Mouse (Mus musculus) limb, embryonic 14.5 days (tissue): ENCODE measurements at regions not wholly inside any gene's neighbourhood (a gene's known extent, or its start where the extent isn't known, plus 50 kb on each side); places are given as distances from the start of the nearest gene placed in this dataset.

ENCODE experiments used
- ATAC-seq: fragments of 200-750 bp; cut with Nextera tagmentation; 2 replicates; pipeline ENCODE4 v1.8.0; 2017; ENCODE audit warnings: low read depth, moderate number of reproducible peaks, moderate TSS enrichment; ENCODE audit not compliant: low FRiP score
- DNase-seq: peaks from one replicate; pipeline ENCODE4 v3.0.0-alpha.2; 2015; ENCODE audit warnings: low spot score
- H3K27ac ChIP-seq: fragments of 300-500 bp; sonication (generic); replicated peaks from 2 replicates; pipeline ENCODE4 v1.5.1; 2014; ENCODE audit warnings: low read depth, mild to moderate bottlenecking, low read length, moderate library complexity, mixed read lengths
- H3K27me3 ChIP-seq: fragments of 300-500 bp; sonication (generic); 2 replicates; pipeline ENCODE4 v1.6.1; 2014; ENCODE audit warnings: low read length, mixed read lengths; ENCODE audit not compliant: control insufficient read depth, insufficient read depth
- H3K36me3 ChIP-seq: fragments of 300-500 bp; sonication (generic); 2 replicates; pipeline ENCODE4 v1.6.1; 2014; ENCODE audit warnings: mild to moderate bottlenecking, low read length, moderate library complexity, mixed read lengths; ENCODE audit not compliant: control insufficient read depth, insufficient read depth
- H3K4me1 ChIP-seq: fragments of 300-500 bp; sonication (generic); 2 replicates; pipeline ENCODE4 v1.6.1; 2014; ENCODE audit warnings: antibody characterized with exemption, low read length, mixed read lengths; ENCODE audit not compliant: control insufficient read depth, insufficient read depth
- H3K4me2 ChIP-seq: fragments of 300-500 bp; sonication (generic); replicated peaks from 2 replicates; pipeline ENCODE4 v1.6.1; 2014; ENCODE audit warnings: low read depth, mild to moderate bottlenecking, low read length, moderate library complexity; ENCODE audit not compliant: severe bottlenecking
- H3K4me3 ChIP-seq: fragments of 300-500 bp; sonication (generic); replicated peaks from 2 replicates; pipeline ENCODE4 v1.5.1; 2014; ENCODE audit warnings: low read length
- H3K9ac ChIP-seq: fragments of 300-500 bp; sonication (generic); 2 replicates; pipeline ENCODE4 v1.6.1; 2014; ENCODE audit warnings: mild to moderate bottlenecking, low read depth, low read length, moderate library complexity; ENCODE audit not compliant: severe bottlenecking
- H3K9me3 ChIP-seq: fragments of 300-500 bp; sonication (generic); 2 replicates; pipeline ENCODE4 v1.6.1; 2016; ENCODE audit warnings: low read length; ENCODE audit not compliant: control insufficient read depth
- POLR2A ChIP-seq: fragments of 200-500 bp; IDR thresholded peaks from 2 replicates; pipeline ENCODE4 v1.8.0; 2012; ENCODE audit warnings: inconsistent platforms, mild to moderate bottlenecking, moderate library complexity, borderline replicate concordance; ENCODE audit not compliant: insufficient read depth, insufficient read length; ENCODE audit errors: extremely low read depth
- WGBS: fragments of 180-500 bp; shearing (Covaris S2); extraction: QIAGEN DNeasy Blood & Tissue Kit; methylation state at CpG from one replicate; pipeline ENCODE4 v1.1.7; 2014; 5-methylcytosine and 5-hydroxymethylcytosine counted together

DNA sequence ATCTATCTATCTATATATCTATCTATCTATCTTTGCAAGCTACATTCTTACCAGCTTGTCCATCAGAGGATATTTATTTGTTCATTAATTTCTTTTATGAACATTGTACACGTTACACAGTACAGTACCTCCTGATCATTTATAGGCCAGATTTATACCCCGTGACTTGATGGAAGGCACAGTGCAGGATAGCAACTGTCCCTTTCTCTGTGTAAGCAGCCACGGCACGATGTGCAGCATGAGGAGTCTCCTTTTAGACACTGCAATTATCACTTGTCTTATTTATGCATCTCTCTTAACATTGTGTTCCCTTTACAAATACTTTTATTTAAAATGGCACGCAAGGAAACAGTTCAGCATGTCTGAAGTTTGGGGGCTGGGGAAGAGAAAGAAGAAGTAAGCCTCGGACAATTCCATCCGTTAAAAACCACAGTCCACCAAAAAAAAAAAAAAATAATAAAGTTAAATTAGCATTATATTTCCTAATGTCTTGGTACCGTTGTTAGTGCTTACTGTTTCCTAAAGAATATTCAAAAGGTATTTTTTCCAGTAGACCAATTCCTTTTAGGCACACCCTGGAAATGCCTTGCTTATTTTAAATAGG lies 475.4 kb downstream of the Lmo4 start:
- H3K27me3 ChIP-seq = no peaks in the 10 kb centered on the region
- WGBS = 80% methylated on average over 8 of the region's 8 CpGs
- H3K9ac ChIP-seq = no peak overlapping the region
- 0 out of 2 replicates have a peak, but pooled peaks cover 4% of the 10 kb centered on the region for H3K4me1 ChIP-seq
- no peak for ATAC-seq
- DNase-seq = no peak
- no peaks in the 10 kb centered on the region for H3K9me3 ChIP-seq
- H3K4me3 ChIP-seq = no peak overlapping the region
- H3K27ac ChIP-seq = no peak overlapping the region
- no peak for TF ChIP-seq POLR2A
- no peaks in the 10 kb centered on the region for H3K36me3 ChIP-seq
- no peak overlapping the region for H3K4me2 ChIP-seq

DNA sequence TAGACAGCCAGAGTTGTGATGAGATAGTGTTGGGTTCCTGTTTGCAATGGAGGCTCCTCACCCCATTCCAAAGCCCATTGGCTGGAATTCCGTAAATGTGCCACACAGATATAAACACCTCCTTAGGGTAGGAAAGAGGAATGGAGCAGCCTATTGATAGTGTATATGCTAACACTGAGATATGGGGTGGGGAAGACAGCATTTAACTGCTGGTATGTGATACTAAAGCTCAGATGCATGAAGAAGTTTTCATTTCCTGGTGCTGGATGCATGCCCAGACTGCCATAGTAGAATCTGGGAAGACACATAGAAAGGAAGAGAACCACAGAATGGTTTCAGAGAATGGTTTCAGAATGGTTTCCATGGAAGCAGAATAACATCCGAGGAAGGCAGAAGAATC lies 482.4 kb downstream of the Lmo4 start:
- no peaks in the 10 kb centered on the region for H3K27me3 ChIP-seq
- peak; percentile 55; the same call in 1 of the 2 replicates for ATAC-seq
- no peaks in the 10 kb centered on the region for H3K36me3 ChIP-seq
- H3K27ac ChIP-seq = no peak overlapping the region
- peak; percentile 56 for DNase-seq
- H3K9me3 ChIP-seq = no peaks in the 10 kb centered on the region
- H3K4me1 ChIP-seq = peaks cover 9% of the 10 kb centered on the region; the same call in 1 of the 2 replicates
- TF ChIP-seq POLR2A = no peak
- no peak overlapping the region for H3K4me2 ChIP-seq
- no peak overlapping the region for H3K4me3 ChIP-seq
- no peak overlapping the region for H3K9ac ChIP-seq
- WGBS = 60% methylated on average over 2 of the region's 2 CpGs

DNA sequence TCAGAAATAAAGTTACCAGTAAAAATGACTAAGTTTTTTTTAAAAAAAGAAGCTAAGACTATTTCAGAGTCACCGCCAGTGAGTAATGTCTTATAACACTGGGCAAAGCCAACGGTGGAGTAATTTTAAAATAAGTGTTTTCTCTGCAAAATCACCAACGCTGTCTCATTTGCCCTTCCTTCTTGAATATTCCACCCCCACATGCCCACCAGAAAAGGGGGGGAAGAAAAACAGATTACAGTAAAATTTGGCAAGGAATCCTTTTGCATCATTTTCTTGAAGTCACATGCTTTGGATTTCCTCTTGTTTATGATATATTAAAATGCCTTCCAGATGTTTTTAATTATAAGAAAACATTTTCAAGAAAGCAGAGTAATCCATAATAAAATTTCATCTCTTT lies 482.9 kb downstream of the Lmo4 start:
- Histone ChIP-seq H3K4me2 (no peak overlapping the region), H3K4me1 (peaks cover 9% of the 10 kb centered on the region; the same call in 1 of the 2 replicates), H3K27me3 (no peaks in the 10 kb centered on the region), H3K9ac (no peak overlapping the region), H3K4me3 (no peak overlapping the region), H3K9me3 (no peaks in the 10 kb centered on the region), H3K27ac (no peak overlapping the region), H3K36me3 (no peaks in the 10 kb centered on the region)
- ATAC-seq (no peak), DNase-seq (no peak)
- TF ChIP-seq POLR2A = no peak
- 65% methylated on average over 3 of the region's 3 CpGs for WGBS

DNA sequence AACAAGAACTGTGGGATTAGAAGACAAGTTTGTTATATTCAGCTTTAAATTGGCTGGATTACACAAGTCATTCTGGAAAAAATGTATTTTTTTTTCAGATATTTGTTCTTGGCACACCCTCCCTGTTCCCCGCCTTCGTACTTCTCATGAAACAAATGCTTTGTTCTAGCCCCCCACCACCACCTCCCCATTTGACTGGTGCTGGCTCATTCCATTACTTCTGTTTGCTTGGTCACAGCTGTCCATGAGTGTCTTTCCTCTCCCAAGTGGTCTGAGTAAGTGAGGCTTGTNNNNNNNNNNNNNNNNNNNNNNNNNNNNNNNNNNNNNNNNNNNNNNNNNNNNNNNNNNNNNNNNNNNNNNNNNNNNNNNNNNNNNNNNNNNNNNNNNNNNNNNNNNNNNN lies 491.8 kb downstream of the Lmo4 start:
- no peaks in the 10 kb centered on the region for H3K27me3 ChIP-seq
- WGBS = 76% methylated on average over 2 of the region's 2 CpGs
- TF ChIP-seq POLR2A = no peak
- DNase-seq (peak; percentile 20), ATAC-seq (no peak)
- no peaks in the 10 kb centered on the region for H3K9me3 ChIP-seq
- H3K27ac ChIP-seq = no peak overlapping the region
- H3K4me2 ChIP-seq = no peak overlapping the region
- no peaks in the 10 kb centered on the region for H3K4me1 ChIP-seq
- no peaks in the 10 kb centered on the region for H3K36me3 ChIP-seq
- no peak overlapping the region for H3K4me3 ChIP-seq
- no peak overlapping the region for H3K9ac ChIP-seq

DNA sequence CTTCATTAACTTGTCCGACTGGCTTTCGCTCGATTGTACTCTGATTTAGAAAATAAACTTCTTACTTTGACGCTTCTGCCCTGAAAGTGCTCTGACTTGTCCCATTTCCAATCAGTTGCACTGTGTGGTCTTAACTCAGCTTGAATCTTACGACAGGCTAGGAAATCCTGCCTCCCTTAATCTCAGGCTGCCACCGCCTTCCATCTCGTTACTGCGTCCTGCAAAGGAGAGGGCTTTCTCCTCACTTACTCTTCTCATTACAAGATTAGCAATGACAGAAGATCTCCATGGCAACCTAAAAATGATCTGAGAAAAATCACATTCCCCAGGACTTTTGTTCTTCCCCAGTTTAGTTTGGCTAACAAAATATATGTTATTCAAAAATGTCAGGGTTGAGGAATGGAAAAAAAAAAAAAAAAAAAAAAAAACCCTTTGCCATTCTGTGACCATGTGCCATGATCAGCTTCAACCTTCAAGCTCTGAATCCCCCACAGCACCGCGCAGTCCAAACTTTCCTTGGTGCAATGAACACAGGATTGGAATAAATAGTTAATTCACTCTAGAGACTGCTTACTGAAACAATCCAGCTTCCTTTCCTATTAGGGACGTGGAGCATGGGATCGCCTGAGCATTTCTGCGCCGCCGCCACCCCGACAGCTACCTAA lies 494.1 kb downstream of the Lmo4 start:
- Histone ChIP-seq H3K36me3 (no peaks in the 10 kb centered on the region), H3K27me3 (no peaks in the 10 kb centered on the region), H3K4me2 (no peak overlapping the region), H3K4me1 (no peaks in the 10 kb centered on the region), H3K27ac (no peak overlapping the region), H3K9me3 (no peaks in the 10 kb centered on the region), H3K9ac (no peak overlapping the region), H3K4me3 (no peak overlapping the region)
- WGBS = 61% methylated on average over 16 of the region's 16 CpGs
- DNase-seq (no peak), ATAC-seq (no peak)
- TF ChIP-seq POLR2A = no peak
